Mouse (Mus musculus) forebrain, embryonic 11.5 days (tissue): ENCODE data around the gene Dcun1d3. TPM values are rescaled to one million over a fixed set of nuclear protein-coding genes. Genes with fewer than 3 reads are reported as not detected.

Source experiments
- ATAC-seq: fragments of 200-750 bp; cut with Nextera tagmentation; replicated peaks from 2 replicates; pipeline ENCODE4 v1.8.0; 2017; ENCODE audit warnings: moderate TSS enrichment; ENCODE audit not compliant: low FRiP score
- DNase-seq: peaks from one replicate; pipeline ENCODE4 v3.0.0-alpha.2; 2017; ENCODE audit warnings: low spot score
- H3K27ac ChIP-seq: fragments of 300-500 bp; sonication (generic); 2 replicates; pipeline ENCODE4 v1.5.1; 2014; ENCODE audit warnings: low read depth, low read length
- H3K27me3 ChIP-seq: fragments of 300-500 bp; sonication (generic); 2 replicates; pipeline ENCODE4 v1.6.1; 2014; ENCODE audit warnings: mild to moderate bottlenecking, low read length, mixed read lengths; ENCODE audit not compliant: control insufficient read depth, insufficient read depth
- H3K36me3 ChIP-seq: fragments of 300-500 bp; sonication (generic); 2 replicates; pipeline ENCODE4 v1.6.1; 2014; ENCODE audit warnings: mild to moderate bottlenecking, low read length, moderate library complexity, mixed read lengths; ENCODE audit not compliant: control insufficient read depth, insufficient read depth
- H3K4me1 ChIP-seq: fragments of 300-500 bp; sonication (generic); replicated peaks from 2 replicates; pipeline ENCODE4 v1.6.1; 2014; ENCODE audit warnings: low read length, mixed read lengths; ENCODE audit not compliant: control insufficient read depth, insufficient read depth
- H3K4me2 ChIP-seq: fragments of 300-500 bp; sonication (generic); 2 replicates; pipeline ENCODE4 v1.6.1; 2014; ENCODE audit warnings: low read depth, mild to moderate bottlenecking, low read length, moderate library complexity, mixed read lengths; ENCODE audit not compliant: severe bottlenecking
- H3K4me3 ChIP-seq: fragments of 300-500 bp; sonication (generic); 2 replicates; pipeline ENCODE4 v1.5.1; 2014; ENCODE audit warnings: low read depth, low read length
- H3K9ac ChIP-seq: fragments of 300-500 bp; sonication (generic); 2 replicates; pipeline ENCODE4 v1.6.1; 2014; ENCODE audit warnings: low read length
- H3K9me3 ChIP-seq: fragments of 300-500 bp; sonication (generic); 2 replicates; pipeline ENCODE4 v1.6.1; 2016; ENCODE audit warnings: low read length, mixed read lengths; ENCODE audit not compliant: control insufficient read depth
- WGBS: fragments of 180-500 bp; shearing (Covaris S2); extraction: QIAGEN DNeasy Blood & Tissue Kit; methylation state at CpG from one replicate; pipeline ENCODE4 v1.1.7; 2014; 5-methylcytosine and 5-hydroxymethylcytosine counted together
- polyA plus RNA-seq: library from polyadenylated mRNA; unstranded; fragments of >200 nt; fragmentation: Nextera tagmentation; extraction: Ambion mirVana; gene quantifications from 2 replicates; pipeline ENCODE4 v1.2.1, GENCODE M21; 2014

Dcun1d3 gene
- polyA plus RNA-seq, 1 experiment from 2014 or later: 9.4 TPM

GRCm38 (mm10) chr7:119850737-119851136 is 45.4 kb downstream of the Dcun1d3 start:
- no peak for DNase-seq
- no peaks in the 10 kb centered on the region; the same call in 1 of the 2 replicates for H3K36me3 ChIP-seq

GRCm38 (mm10) chr7:119849096-119849495 is 47.0 kb downstream of the Dcun1d3 start:
- 0% methylated on average over 1 of the region's 1 CpGs for whole genome bisulfite sequencing
- Histone ChIP-seq H3K9ac (no peak overlapping the region), H3K27me3 (no peaks in the 10 kb centered on the region), H3K9me3 (no peaks in the 10 kb centered on the region), H3K4me2 (no peak overlapping the region), H3K4me1 (no peaks in the 10 kb centered on the region), H3K4me3 (no peak overlapping the region), H3K27ac (no peak overlapping the region), H3K36me3 (no peaks in the 10 kb centered on the region; the same call in 1 of the 2 replicates)
- ATAC-seq: no peak
- DNase-seq: peak; percentile 75

More at GRCm38 (mm10) chr7:119850737-119851136, 45.4 kb downstream of the Dcun1d3 start:
- WGBS: 80% methylated on average over 5 of the region's 5 CpGs
- Histone ChIP-seq H3K9ac (no peak overlapping the region), H3K27ac (no peak overlapping the region), H3K4me2 (no peak overlapping the region), H3K9me3 (no peaks in the 10 kb centered on the region), H3K27me3 (no peaks in the 10 kb centered on the region), H3K4me1 (no peaks in the 10 kb centered on the region), H3K4me3 (no peak overlapping the region)
- no peak for ATAC-seq

GRCm38 (mm10) chr7:119847396-119847795 is 48.7 kb downstream of the Dcun1d3 start:
- Histone ChIP-seq H3K36me3 (no peaks in the 10 kb centered on the region; the same call in 1 of the 2 replicates), H3K27me3 (no peaks in the 10 kb centered on the region), H3K4me3 (no peak overlapping the region), H3K27ac (no peak overlapping the region), H3K4me2 (no peak overlapping the region), H3K9me3 (no peaks in the 10 kb centered on the region), H3K9ac (no peak overlapping the region), H3K4me1 (no peaks in the 10 kb centered on the region)
- 88% methylated on average over 2 of the region's 2 CpGs for WGBS
- no peak for ATAC-seq
- no peak for DNase-seq

- WGBS: 87% methylated on average over 2 of the region's 2 CpGs
- no peaks in the 10 kb centered on the region for H3K9me3 ChIP-seq
- DNase-seq: no peak
- ATAC-seq: no peak
- no peak overlapping the region for H3K4me3 ChIP-seq
- H3K4me1 ChIP-seq: no peaks in the 10 kb centered on the region
- H3K27me3 ChIP-seq: no peaks in the 10 kb centered on the region
- H3K36me3 ChIP-seq: no peaks in the 10 kb centered on the region; the same call in 1 of the 2 replicates
- no peak overlapping the region for H3K27ac ChIP-seq
- H3K9ac ChIP-seq: no peak overlapping the region
- H3K4me2 ChIP-seq: no peak overlapping the region
Measured at GRCm38 (mm10) chr7:119845541-119845940, 50.6 kb downstream of the Dcun1d3 start.

GRCm38 (mm10) chr7:119841820-119842449 is 54.2 kb downstream of the Dcun1d3 start:
- no peaks in the 10 kb centered on the region for H3K36me3 ChIP-seq
- 91% methylated on average over 4 of the region's 4 CpGs for WGBS

GRCm38 (mm10) chr7:119835996-119836777 is 59.9 kb downstream of the Dcun1d3 start:
- Histone ChIP-seq H3K27me3 (no peaks in the 10 kb centered on the region), H3K27ac (no peak overlapping the region), H3K4me1 (no peaks in the 10 kb centered on the region), H3K9me3 (no peaks in the 10 kb centered on the region), H3K36me3 (no peaks in the 10 kb centered on the region), H3K9ac (no peak overlapping the region), H3K4me2 (no peak overlapping the region), H3K4me3 (no peak overlapping the region)
- ATAC-seq (no peak), DNase-seq (no peak)
- WGBS: 91% methylated on average over 4 of the region's 4 CpGs

More at GRCm38 (mm10) chr7:119841820-119842449, 54.2 kb downstream of the Dcun1d3 start:
- Histone ChIP-seq H3K9ac (no peak overlapping the region), H3K4me2 (no peak overlapping the region), H3K9me3 (no peaks in the 10 kb centered on the region), H3K27ac (no peak overlapping the region), H3K4me3 (no peak overlapping the region), H3K4me1 (no peaks in the 10 kb centered on the region), H3K27me3 (no peaks in the 10 kb centered on the region)
- ATAC-seq (no peak), DNase-seq (no peak)

- H3K9ac ChIP-seq: no peak overlapping the region
- no peak overlapping the region for H3K4me2 ChIP-seq
- H3K9me3 ChIP-seq: no peaks in the 10 kb centered on the region
- no peak overlapping the region for H3K27ac ChIP-seq
- no peak for ATAC-seq
- no peaks in the 10 kb centered on the region for H3K4me1 ChIP-seq
- H3K36me3 ChIP-seq: no peaks in the 10 kb centered on the region
- no peak for DNase-seq
- WGBS: 97% methylated on average over 1 of the region's 1 CpGs
- no peaks in the 10 kb centered on the region for H3K27me3 ChIP-seq
- no peak overlapping the region for H3K4me3 ChIP-seq
Measured at GRCm38 (mm10) chr7:119835371-119835770, 60.7 kb downstream of the Dcun1d3 start.

GRCm38 (mm10) chr7:119808723-119809122 is 87.4 kb downstream of the Dcun1d3 start:
- Histone ChIP-seq H3K4me1 (no peaks in the 10 kb centered on the region), H3K36me3 (no peaks in the 10 kb centered on the region; the same call in 1 of the 2 replicates), H3K9me3 (no peaks in the 10 kb centered on the region), H3K27me3 (no peaks in the 10 kb centered on the region), H3K4me3 (no peak overlapping the region), H3K4me2 (no peak overlapping the region), H3K9ac (no peak overlapping the region), H3K27ac (no peak overlapping the region)
- DNase-seq: no peak
- no peak for ATAC-seq
- WGBS: 94% methylated on average over 3 of the region's 3 CpGs
